Mouse (Mus musculus) kidney, postnatal 0 days (tissue): ENCODE results near the gene Rhobtb3. TPM values are rescaled to one million over a fixed set of nuclear protein-coding genes. Genes with fewer than 3 reads are reported as not detected.

Experiments
- ATAC-seq: fragments of 200-750 bp; cut with Nextera tagmentation; replicated peaks from 2 replicates; pipeline ENCODE4 v1.8.0; 2017; ENCODE audit warnings: low read depth, moderate number of reproducible peaks, moderate TSS enrichment, moderate library complexity; ENCODE audit not compliant: low FRiP score
- DNase-seq: peaks from one replicate; pipeline ENCODE4 v3.0.0-alpha.2; 2016; ENCODE audit warnings: low spot score
- H3K27ac ChIP-seq: fragments of 300-500 bp; sonication (generic); 2 replicates; pipeline ENCODE4 v1.5.1; 2014; ENCODE audit warnings: mild to moderate bottlenecking
- H3K27me3 ChIP-seq: fragments of 300-500 bp; sonication (generic); 2 replicates; pipeline ENCODE4 v1.6.1; 2014; ENCODE audit warnings: low read length, mixed read lengths; ENCODE audit not compliant: insufficient read depth
- H3K36me3 ChIP-seq: fragments of 300-500 bp; sonication (generic); 2 replicates; pipeline ENCODE4 v1.6.1; 2014; ENCODE audit warnings: low read length, mixed read lengths; ENCODE audit not compliant: insufficient read depth
- H3K4me1 ChIP-seq: fragments of 300-500 bp; sonication (generic); replicated peaks from 2 replicates; pipeline ENCODE4 v1.6.1; 2014; ENCODE audit warnings: antibody characterized with exemption, low read length, mixed read lengths; ENCODE audit not compliant: insufficient read depth
- H3K4me2 ChIP-seq: fragments of 300-500 bp; sonication (generic); 2 replicates; pipeline ENCODE4 v1.6.1; 2014; ENCODE audit warnings: mild to moderate bottlenecking, low read length, moderate library complexity, mixed read lengths
- H3K4me3 ChIP-seq: fragments of 300-500 bp; sonication (generic); replicated peaks from 2 replicates; pipeline ENCODE4 v1.5.1; 2014; ENCODE audit warnings: low read depth, low read length
- H3K9ac ChIP-seq: fragments of 300-500 bp; sonication (generic); 2 replicates; pipeline ENCODE4 v1.6.1; 2014; ENCODE audit warnings: low read depth, low read length
- H3K9me3 ChIP-seq: fragments of 300-500 bp; sonication (generic); replicated peaks from 2 replicates; pipeline ENCODE4 v1.6.1; 2016; ENCODE audit warnings: low read length, inconsistent platforms, mixed read lengths
- CTCF ChIP-seq: IDR thresholded peaks from 2 replicates; pipeline ENCODE4 v1.5.1; 2016; ENCODE audit warnings: antibody characterized with exemption, low read depth, mild to moderate bottlenecking, moderate library complexity
- WGBS: fragments of 180-500 bp; shearing (Covaris S2); extraction: QIAGEN DNeasy Blood & Tissue Kit; methylation state at CpG from one replicate; pipeline ENCODE4 v1.1.7; 2014; 5-methylcytosine and 5-hydroxymethylcytosine counted together
- polyA plus RNA-seq: library from polyadenylated mRNA; unstranded; fragments of >200 nt; fragmentation: Nextera tagmentation; extraction: Ambion mirVana; gene quantifications from 2 replicates; pipeline ENCODE4 v1.2.1, GENCODE M21; 2015

Rhobtb3 gene
- polyA plus RNA-seq, 1 experiment from 2014 or later = 27.6 TPM

- no peaks in the 10 kb centered on the region for H3K9me3 ChIP-seq
- ATAC-seq (no peak), DNase-seq (no peak)
- no peak for TF ChIP-seq CTCF
- H3K9ac ChIP-seq = no peak overlapping the region
- no peak overlapping the region for H3K4me2 ChIP-seq
- H3K27me3 ChIP-seq = no peaks in the 10 kb centered on the region
- WGBS = 94% methylated on average over 2 of the region's 2 CpGs
- no peak overlapping the region for H3K4me3 ChIP-seq
- H3K27ac ChIP-seq = no peak overlapping the region
- no peaks in the 10 kb centered on the region for H3K36me3 ChIP-seq
- peaks cover 9% of the 10 kb centered on the region for H3K4me1 ChIP-seq
These were observed 98.7 kb downstream of the Rhobtb3 start for GRCm38 (mm10) chr13:75844833-75845518.

- Histone ChIP-seq H3K27ac (no peak overlapping the region), H3K36me3 (no peaks in the 10 kb centered on the region), H3K9me3 (no peaks in the 10 kb centered on the region), H3K4me2 (no peak overlapping the region), H3K4me1 (peaks cover 9% of the 10 kb centered on the region), H3K27me3 (no peaks in the 10 kb centered on the region), H3K4me3 (no peak overlapping the region), H3K9ac (no peak overlapping the region)
- DNase-seq (no peak), ATAC-seq (no peak)
- TF ChIP-seq CTCF = no peak
- WGBS = 81% methylated on average over 8 of the region's 8 CpGs
These were observed 99.6 kb downstream of the Rhobtb3 start for GRCm38 (mm10) chr13:75843993-75844683.

- no peaks in the 10 kb centered on the region for H3K27me3 ChIP-seq
- 96% methylated on average over 5 of the region's 5 CpGs for WGBS
- no peak for TF ChIP-seq CTCF
- no peak overlapping the region for H3K27ac ChIP-seq
- H3K9ac ChIP-seq = no peak overlapping the region
- H3K36me3 ChIP-seq = no peaks in the 10 kb centered on the region
- no peaks in the 10 kb centered on the region for H3K9me3 ChIP-seq
- no peak for DNase-seq
- peaks cover 9% of the 10 kb centered on the region for H3K4me1 ChIP-seq
- H3K4me3 ChIP-seq = no peak overlapping the region
- no peak for ATAC-seq
- H3K4me2 ChIP-seq = no peak overlapping the region
These were observed 100.4 kb downstream of the Rhobtb3 start for GRCm38 (mm10) chr13:75843331-75843730.

GRCm38 (mm10) chr13:75841950-75842349 lies 101.8 kb downstream of the Rhobtb3 start:
- Histone ChIP-seq H3K36me3 (no peaks in the 10 kb centered on the region), H3K27ac (no peak overlapping the region), H3K27me3 (no peaks in the 10 kb centered on the region), H3K4me1 (peaks cover 9% of the 10 kb centered on the region), H3K4me3 (no peak overlapping the region), H3K9ac (no peak overlapping the region), H3K4me2 (peak overlapping the region; percentile 59; the same call in 1 of the 2 replicates), H3K9me3 (no peaks in the 10 kb centered on the region)
- 63% methylated on average over 3 of the region's 3 CpGs for WGBS
- DNase-seq (no peak), ATAC-seq (no peak)
- no peak for TF ChIP-seq CTCF

GRCm38 (mm10) chr13:75840752-75841285 lies 102.9 kb downstream of the Rhobtb3 start:
- TF ChIP-seq CTCF = no peak
- no peak for DNase-seq

GRCm38 (mm10) chr13:75839719-75840481 lies 103.8 kb downstream of the Rhobtb3 start, which contains the start of gene Glrx:
Glrx (plus strand) TSS chr13:75839868.
- peak within 1 kb of the TSS; percentile 56 for H3K9ac ChIP-seq
- H3K27me3 ChIP-seq = no peaks in the 10 kb centered on the region
- H3K4me3 ChIP-seq = peak within 1 kb of the TSS; percentile 53
- WGBS = under 1% methylated on average over 12 of the region's 12 CpGs
- H3K4me1 ChIP-seq = peaks cover 9% of the 10 kb centered on the region
- no peaks in the 10 kb centered on the region for H3K36me3 ChIP-seq
- TF ChIP-seq CTCF = no peak
- peak within 1 kb of the TSS; percentile 86 for H3K27ac ChIP-seq
- DNase-seq (peak; percentile 95), ATAC-seq (peak; percentile 93)
- H3K4me2 ChIP-seq = peak within 1 kb of the TSS; percentile 59
- no peaks in the 10 kb centered on the region for H3K9me3 ChIP-seq

More at GRCm38 (mm10) chr13:75840752-75841285, 102.9 kb downstream of the Rhobtb3 start:
- Histone ChIP-seq H3K36me3 (no peaks in the 10 kb centered on the region), H3K9ac (peak overlapping the region; percentile 56; the same call in 1 of the 2 replicates), H3K9me3 (no peaks in the 10 kb centered on the region), H3K4me2 (peak overlapping the region; percentile 59), H3K27ac (peak overlapping the region; percentile 86; the same call in 1 of the 2 replicates), H3K4me1 (peaks cover 9% of the 10 kb centered on the region), H3K4me3 (peak overlapping the region; percentile 53), H3K27me3 (no peaks in the 10 kb centered on the region)
- ATAC-seq = no peak
- WGBS = 42% methylated on average over 6 of the region's 6 CpGs
